Mouse (Mus musculus) cerebellum, adult 2 months (tissue): ENCODE data around the gene Usp19. TPM values are rescaled to one million over a fixed set of nuclear protein-coding genes. Genes with fewer than 3 reads are reported as not detected.

Experiments used
- DNase-seq, 2 experiments: peaks; one replicate each; pipeline ENCODE4 v3.0.0; 2021
- H3K27ac ChIP-seq: fragments of 200-500 bp; 2 replicates; pipeline ENCODE4 v1.5.1; 2012; ENCODE audit warnings: low read length, control low read depth, inconsistent platforms; ENCODE audit not compliant: insufficient read depth
- H3K27me3 ChIP-seq: fragments of 200-500 bp; 2 replicates; pipeline ENCODE4 v1.6.1; 2012; ENCODE audit warnings: inconsistent platforms, mild to moderate bottlenecking, low read length, moderate library complexity; ENCODE audit not compliant: control insufficient read depth, insufficient read depth
- H3K4me1 ChIP-seq: fragments of 200-500 bp; 2 replicates; pipeline ENCODE4 v1.6.1; 2011; ENCODE audit warnings: low read length; ENCODE audit not compliant: control insufficient read depth, insufficient read depth
- H3K4me3 ChIP-seq: fragments of 200-500 bp; replicated peaks from 2 replicates; pipeline ENCODE3; 2011; ENCODE audit warnings: mild to moderate bottlenecking, low read depth, low read length, control low read depth; ENCODE audit not compliant: insufficient read depth
- CTCF ChIP-seq: fragments of 200-500 bp; IDR thresholded peaks from 2 replicates; pipeline ENCODE4 v1.5.1; 2011; ENCODE audit warnings: low read depth, mild to moderate bottlenecking, control low read depth, low read length, moderate library complexity, borderline replicate concordance; ENCODE audit not compliant: insufficient read depth
- POLR2A ChIP-seq: fragments of 200-500 bp; IDR thresholded peaks from 2 replicates; pipeline ENCODE4 v1.6.1; 2011; ENCODE audit warnings: low read length, control low read depth, borderline replicate concordance; ENCODE audit not compliant: insufficient read depth
- WGBS: fragments of 180-500 bp; shearing (Covaris S2); methylation state at CpG from one replicate; pipeline ENCODE4 v1.1.7; 2018; 5-methylcytosine and 5-hydroxymethylcytosine counted together
- polyA plus RNA-seq: library from polyadenylated mRNA; depleted of rRNA; stranded (reverse); fragments of >200 nt; gene quantifications from 2 replicates; pipeline ENCODE4 v1.2.3, GENCODE M21; 2012

The Usp19 gene
- polyA plus RNA-seq, 1 experiment, result 192 TPM

GRCm38 (mm10) chr9:108460319-108461178, 29.9 kb upstream of the Usp19 start, which contains the start of gene Ccdc71:
Gene Ccdc71 (plus strand): TSS chr9:108460527.
- under 1% methylated on average over 52 of the region's 52 CpGs for WGBS
- H3K4me3 ChIP-seq, result peak within 1 kb of the TSS; percentile 57
- peak; percentile 87 to 90 for DNase-seq
- TF ChIP-seq POLR2A, result peak; percentile 64
- TF ChIP-seq CTCF, result no peak
- peak within 1 kb of the TSS; percentile 36; the same call in 1 of the 2 replicates for H3K27ac ChIP-seq
- H3K4me1 ChIP-seq, result peaks cover 3% of the 10 kb centered on the region; the same call in 1 of the 2 replicates
- H3K27me3 ChIP-seq, result no peaks in the 10 kb centered on the region

DNA sequence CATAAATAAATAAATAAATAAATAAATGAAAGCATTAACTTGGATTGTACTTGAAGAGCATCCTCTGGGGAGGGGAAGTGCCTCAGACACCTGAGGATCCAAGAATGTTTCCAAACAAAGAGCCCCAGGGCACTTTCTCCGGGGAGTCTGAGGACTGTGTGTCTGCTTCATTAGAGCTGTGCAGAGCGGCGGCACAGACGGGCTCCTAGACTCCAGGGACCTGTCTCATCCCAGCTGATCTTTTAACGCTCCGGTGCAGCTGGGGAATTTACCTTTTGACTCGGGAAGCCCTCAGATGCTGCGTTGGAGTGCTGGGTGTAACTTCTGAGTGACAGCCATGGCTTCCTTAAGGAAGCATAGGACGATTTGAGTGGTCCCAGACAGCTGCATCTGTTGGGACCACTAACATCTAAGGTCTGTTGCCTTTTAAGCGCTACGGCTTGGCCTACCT, 29.2 kb upstream of the Usp19 start, which contains the start of gene Klhdc8b:
TSS of gene Klhdc8b (minus strand) at position 401 of the 451 bp plus-strand sequence.
- Histone ChIP-seq H3K27ac (peak within 1 kb of the TSS; percentile 36; the same call in 1 of the 2 replicates), H3K4me3 (peak within 1 kb of the TSS; percentile 57), H3K4me1 (peaks cover 3% of the 10 kb centered on the region; the same call in 1 of the 2 replicates), H3K27me3 (no peaks in the 10 kb centered on the region)
- 17% methylated on average over 11 of the region's 11 CpGs for whole genome bisulfite sequencing
- DNase-seq, result no peak
- TF ChIP-seq CTCF (no peak), POLR2A (no peak)

GRCm38 (mm10) chr9:108461675-108462074, 28.7 kb upstream of the Usp19 start:
- DNase-seq, result no peak
- 48% methylated on average over 5 of the region's 5 CpGs for WGBS
- H3K4me3 ChIP-seq, result peak overlapping the region; percentile 57
- H3K4me1 ChIP-seq, result peaks cover 3% of the 10 kb centered on the region; the same call in 1 of the 2 replicates
- no peaks in the 10 kb centered on the region for H3K27me3 ChIP-seq
- TF ChIP-seq CTCF (no peak), POLR2A (no peak)
- no peak overlapping the region for H3K27ac ChIP-seq

GRCm38 (mm10) chr9:108462192-108462591, 28.2 kb upstream of the Usp19 start:
- Histone ChIP-seq H3K27ac (no peak overlapping the region), H3K4me3 (no peak overlapping the region), H3K27me3 (no peaks in the 10 kb centered on the region), H3K4me1 (peaks cover 3% of the 10 kb centered on the region; the same call in 1 of the 2 replicates)
- no peak for DNase-seq
- TF ChIP-seq CTCF, result no peak
- no peak for TF ChIP-seq POLR2A
- 46% methylated on average over 10 of the region's 10 CpGs for WGBS

DNA sequence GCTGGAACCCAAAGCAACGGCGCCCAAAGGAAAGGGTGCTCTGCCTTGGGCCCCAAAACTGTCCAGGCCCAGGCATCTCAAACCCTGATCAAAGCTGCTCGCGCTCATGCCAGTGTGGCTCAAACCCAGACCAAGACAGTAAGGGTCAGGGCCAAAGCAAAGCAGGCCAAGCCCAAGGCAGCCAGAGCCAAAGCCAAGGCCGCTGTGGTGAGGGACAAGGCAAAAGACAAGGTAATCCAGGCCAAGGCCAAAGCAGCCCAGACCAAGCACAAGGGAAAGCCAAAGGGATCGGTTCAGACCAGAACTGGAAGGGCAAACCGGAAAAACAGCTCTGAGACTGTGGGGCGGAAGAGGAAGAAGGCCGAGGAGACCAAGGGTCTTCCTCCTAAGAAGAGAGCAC, 26.7 kb upstream of the Usp19 start:
- Histone ChIP-seq H3K27ac (no peak overlapping the region), H3K4me1 (peaks cover 3% of the 10 kb centered on the region; the same call in 1 of the 2 replicates), H3K4me3 (no peak overlapping the region), H3K27me3 (no peaks in the 10 kb centered on the region)
- no peak for TF ChIP-seq POLR2A
- no peak for TF ChIP-seq CTCF
- DNase-seq, result no peak
- 88% methylated on average over 9 of the region's 9 CpGs for WGBS

DNA sequence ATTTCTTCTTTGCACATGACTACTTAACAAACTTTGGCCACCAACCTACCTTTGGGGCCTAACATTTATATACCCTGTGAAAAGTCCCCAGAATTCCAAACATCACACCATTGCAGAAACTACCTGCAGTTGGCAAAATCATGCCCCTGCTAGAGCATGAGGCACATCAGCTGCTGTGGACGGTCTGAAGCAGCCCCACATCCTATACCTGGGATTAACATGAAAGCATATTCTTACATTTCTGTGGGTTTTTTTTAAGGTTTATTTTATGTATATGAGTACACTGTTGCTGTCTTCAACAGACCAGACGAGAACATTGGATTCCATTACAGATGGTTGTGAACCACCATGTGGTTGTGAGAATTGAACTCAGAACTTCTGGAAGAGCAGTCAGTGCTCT, 24.2 kb upstream of the Usp19 start:
- 98% methylated on average over 2 of the region's 2 CpGs for WGBS
- H3K4me1 ChIP-seq, result peaks cover 3% of the 10 kb centered on the region; the same call in 1 of the 2 replicates
- no peak for DNase-seq

DNA sequence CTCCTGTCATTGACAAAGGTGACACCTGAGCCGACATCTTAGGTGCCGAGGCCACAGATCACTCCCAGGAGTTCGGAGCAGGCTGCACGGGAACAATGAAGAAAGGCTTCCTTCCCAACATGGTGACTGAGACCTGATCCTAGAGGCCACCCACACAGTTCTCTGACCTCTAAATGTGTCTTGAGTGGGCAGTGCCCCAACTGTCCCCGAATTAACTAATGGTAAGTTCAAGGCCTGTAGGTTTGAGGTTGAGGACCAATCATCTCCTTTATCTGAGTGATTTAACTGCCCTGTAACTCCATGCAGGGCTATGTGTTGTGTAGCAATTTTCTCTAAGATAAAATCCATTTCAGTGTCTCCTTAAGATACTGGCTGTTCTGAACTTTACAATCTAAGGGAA, 21.0 kb upstream of the Usp19 start:
- TF ChIP-seq CTCF, result no peak
- no peak for TF ChIP-seq POLR2A
- no peak for DNase-seq

More for the DNA sequence above, 24.2 kb upstream of the Usp19 start:
- no peak overlapping the region for H3K27ac ChIP-seq
- no peak overlapping the region for H3K4me3 ChIP-seq
- H3K27me3 ChIP-seq, result no peaks in the 10 kb centered on the region
- TF ChIP-seq CTCF (no peak), POLR2A (no peak)

More for the DNA sequence above, 21.0 kb upstream of the Usp19 start:
- Histone ChIP-seq H3K27me3 (no peaks in the 10 kb centered on the region), H3K4me3 (no peak overlapping the region), H3K27ac (no peak overlapping the region), H3K4me1 (no peaks in the 10 kb centered on the region)
- 83% methylated on average over 5 of the region's 5 CpGs for WGBS
